Mouse (Mus musculus): ENCODE results near the gene Mob3b. TPM values are rescaled to one million over a fixed set of nuclear protein-coding genes. Genes with fewer than 3 reads are reported as not detected.

Mob3b gene
- polyA plus RNA-seq, 1 experiment, result 6.5 TPM

- H3K27ac ChIP-seq (ENCODE audit: insufficient read depth, low read length), result no peak overlapping the region
- H3K9ac ChIP-seq (ENCODE audit: low read depth, poor library complexity, severe bottlenecking), result no peak overlapping the region
- H3K4me3 ChIP-seq (ENCODE audit: low read depth, low read length), result no peak overlapping the region
- TF ChIP-seq EP300 (IDR thresholded peaks at IDR 0.05; ENCODE audit: insufficient read depth, low read depth, low read length), result no peak
- TF ChIP-seq CTCF (IDR thresholded peaks at IDR 0.05; ENCODE audit: low read depth, low read length), result no peak
- no peak for TF ChIP-seq POLR2A (IDR thresholded peaks at IDR 0.05; ENCODE audit: insufficient read depth, low read length)
- no peaks in the 10 kb centered on the region for H3K27me3 ChIP-seq (ENCODE audit: control insufficient read depth, insufficient read depth, low read length, poor library complexity, severe bottlenecking)
- H3K36me3 ChIP-seq (ENCODE audit: control insufficient read depth, insufficient read depth, low read length, poor library complexity, severe bottlenecking), result no peaks in the 10 kb centered on the region
- H3K9me3 ChIP-seq (replicated peaks; ENCODE audit: control insufficient read depth, insufficient read depth, low read length, poor library complexity, severe bottlenecking), result no peaks in the 10 kb centered on the region
- H3K4me1 ChIP-seq (ENCODE audit: control insufficient read depth, insufficient read depth, low read length), result peaks cover 8% of the 10 kb centered on the region
These were observed 23.9 kb downstream of the Mob3b start for GRCm38 (mm10) chr4:35133411-35133810.

GRCm38 (mm10) chr4:35131592-35131991 is 25.7 kb downstream of the Mob3b start:
- H3K4me3 ChIP-seq (ENCODE audit: low read depth, low read length), result no peak overlapping the region
- H3K9ac ChIP-seq (ENCODE audit: low read depth, poor library complexity, severe bottlenecking), result no peak overlapping the region
- no peaks in the 10 kb centered on the region for H3K9me3 ChIP-seq (replicated peaks; ENCODE audit: control insufficient read depth, insufficient read depth, low read length, poor library complexity, severe bottlenecking)
- H3K27ac ChIP-seq (ENCODE audit: insufficient read depth, low read length), result no peak overlapping the region
- H3K27me3 ChIP-seq (ENCODE audit: control insufficient read depth, insufficient read depth, low read length, poor library complexity, severe bottlenecking), result no peaks in the 10 kb centered on the region
- H3K36me3 ChIP-seq (ENCODE audit: control insufficient read depth, insufficient read depth, low read length, poor library complexity, severe bottlenecking), result no peaks in the 10 kb centered on the region
- no peak for TF ChIP-seq EP300 (IDR thresholded peaks at IDR 0.05; ENCODE audit: insufficient read depth, low read depth, low read length)
- no peak for TF ChIP-seq POLR2A (IDR thresholded peaks at IDR 0.05; ENCODE audit: insufficient read depth, low read length)
- TF ChIP-seq CTCF (IDR thresholded peaks at IDR 0.05; ENCODE audit: low read depth, low read length), result no peak
- H3K4me1 ChIP-seq (ENCODE audit: control insufficient read depth, insufficient read depth, low read length), result peaks cover 3% of the 10 kb centered on the region

DNA sequence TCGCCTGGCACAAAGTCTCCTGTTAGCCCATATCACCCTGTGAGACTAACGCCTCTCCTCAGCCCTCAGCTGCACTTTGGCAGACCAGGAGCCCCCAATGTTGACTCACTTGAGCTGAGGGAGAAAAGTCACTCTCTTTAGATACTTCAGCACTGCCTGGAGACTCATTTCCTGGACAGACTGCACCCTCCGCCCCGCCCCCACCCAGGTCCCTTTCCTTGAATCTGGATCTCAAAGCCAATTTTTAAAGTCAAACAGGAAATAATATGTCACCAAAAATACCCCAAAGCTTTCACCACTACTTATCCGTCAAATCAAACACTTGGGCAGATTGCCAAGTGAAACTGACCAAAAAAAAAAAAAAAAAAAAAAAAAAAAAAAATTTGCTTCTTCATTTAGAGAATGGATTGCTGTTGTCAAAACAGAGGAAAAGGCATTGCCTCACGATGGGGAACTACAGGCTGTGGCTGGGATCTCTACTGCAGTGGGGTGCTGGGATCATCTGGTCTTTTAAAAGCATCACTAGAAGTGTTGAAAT is 26.8 kb downstream of the Mob3b start:
- Histone ChIP-seq H3K36me3 (ENCODE audit: control insufficient read depth, insufficient read depth, low read length, poor library complexity, severe bottlenecking) (no peaks in the 10 kb centered on the region), H3K27ac (ENCODE audit: insufficient read depth, low read length) (no peak overlapping the region)

DNA sequence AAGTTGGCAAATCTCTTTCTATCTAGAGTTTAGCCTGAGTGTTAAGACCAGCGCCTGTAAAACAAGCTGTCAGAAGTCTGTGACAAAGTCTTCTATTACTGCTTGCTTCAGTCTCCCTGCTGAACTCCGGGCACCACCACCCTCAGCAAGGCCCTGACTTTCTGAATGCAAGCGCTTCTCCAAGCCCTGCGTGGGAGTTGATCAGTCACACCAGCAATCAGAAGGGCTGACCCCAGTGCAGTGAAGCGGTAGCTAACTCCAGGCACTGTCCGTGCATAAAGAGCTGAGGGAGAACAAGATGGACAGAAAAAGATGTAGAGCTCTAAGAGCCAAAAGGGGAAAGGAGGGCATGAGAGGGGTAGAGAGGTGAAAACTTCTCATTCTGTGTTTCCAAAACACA is 29.5 kb downstream of the Mob3b start:
- H3K36me3 ChIP-seq (ENCODE audit: control insufficient read depth, insufficient read depth, low read length, poor library complexity, severe bottlenecking), result no peaks in the 10 kb centered on the region
- peaks cover 1% of the 10 kb centered on the region for H3K4me1 ChIP-seq (ENCODE audit: control insufficient read depth, insufficient read depth, low read length)
- H3K4me3 ChIP-seq (ENCODE audit: low read depth, low read length), result no peak overlapping the region
- no peak overlapping the region for H3K27ac ChIP-seq (ENCODE audit: insufficient read depth, low read length)
- TF ChIP-seq POLR2A (IDR thresholded peaks at IDR 0.05; ENCODE audit: insufficient read depth, low read length), result no peak
- no peak for TF ChIP-seq CTCF (IDR thresholded peaks at IDR 0.05; ENCODE audit: low read depth, low read length)
- TF ChIP-seq EP300 (IDR thresholded peaks at IDR 0.05; ENCODE audit: insufficient read depth, low read depth, low read length), result no peak
- H3K27me3 ChIP-seq (ENCODE audit: control insufficient read depth, insufficient read depth, low read length, poor library complexity, severe bottlenecking), result no peaks in the 10 kb centered on the region
- no peaks in the 10 kb centered on the region for H3K9me3 ChIP-seq (replicated peaks; ENCODE audit: control insufficient read depth, insufficient read depth, low read length, poor library complexity, severe bottlenecking)
- no peak overlapping the region for H3K9ac ChIP-seq (ENCODE audit: low read depth, poor library complexity, severe bottlenecking)

More for the DNA sequence above, 26.8 kb downstream of the Mob3b start:
- TF ChIP-seq EP300 (IDR thresholded peaks at IDR 0.05; ENCODE audit: insufficient read depth, low read depth, low read length) (no peak), POLR2A (IDR thresholded peaks at IDR 0.05; ENCODE audit: insufficient read depth, low read length) (no peak), CTCF (IDR thresholded peaks at IDR 0.05; ENCODE audit: low read depth, low read length) (no peak)
- H3K4me1 ChIP-seq (ENCODE audit: control insufficient read depth, insufficient read depth, low read length), result peaks cover 1% of the 10 kb centered on the region
- H3K4me3 ChIP-seq (ENCODE audit: low read depth, low read length), result no peak overlapping the region
- no peak overlapping the region for H3K9ac ChIP-seq (ENCODE audit: low read depth, poor library complexity, severe bottlenecking)
- H3K9me3 ChIP-seq (replicated peaks; ENCODE audit: control insufficient read depth, insufficient read depth, low read length, poor library complexity, severe bottlenecking), result no peaks in the 10 kb centered on the region
- no peaks in the 10 kb centered on the region for H3K27me3 ChIP-seq (ENCODE audit: control insufficient read depth, insufficient read depth, low read length, poor library complexity, severe bottlenecking)

DNA sequence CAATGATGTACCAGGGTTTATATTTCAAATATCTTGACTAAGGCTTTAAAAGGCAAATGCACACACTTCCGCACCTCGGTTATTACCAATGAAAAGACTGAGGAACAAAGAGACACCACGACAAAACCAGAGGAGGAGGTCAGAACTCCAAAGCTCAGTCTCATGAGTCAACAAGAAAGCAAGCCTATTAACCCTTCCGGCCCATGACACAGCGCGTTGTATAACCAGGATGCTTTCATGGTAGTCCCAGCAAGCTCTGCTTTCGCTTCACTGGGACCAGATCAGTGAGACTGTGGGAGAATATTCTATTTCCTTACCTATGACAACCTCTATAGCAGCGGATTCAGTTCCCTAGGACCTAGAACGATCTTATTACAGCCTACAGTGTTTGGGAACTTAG is 30.5 kb downstream of the Mob3b start:
- TF ChIP-seq POLR2A (IDR thresholded peaks at IDR 0.05; ENCODE audit: insufficient read depth, low read length), result no peak
- no peak for TF ChIP-seq EP300 (IDR thresholded peaks at IDR 0.05; ENCODE audit: insufficient read depth, low read depth, low read length)
- TF ChIP-seq CTCF (IDR thresholded peaks at IDR 0.05; ENCODE audit: low read depth, low read length), result no peak
- no peaks in the 10 kb centered on the region for H3K9me3 ChIP-seq (replicated peaks; ENCODE audit: control insufficient read depth, insufficient read depth, low read length, poor library complexity, severe bottlenecking)
- no peak overlapping the region for H3K4me3 ChIP-seq (ENCODE audit: low read depth, low read length)
- no peaks in the 10 kb centered on the region for H3K36me3 ChIP-seq (ENCODE audit: control insufficient read depth, insufficient read depth, low read length, poor library complexity, severe bottlenecking)
- H3K27ac ChIP-seq (ENCODE audit: insufficient read depth, low read length), result no peak overlapping the region
- no peak overlapping the region for H3K9ac ChIP-seq (ENCODE audit: low read depth, poor library complexity, severe bottlenecking)
- H3K4me1 ChIP-seq (ENCODE audit: control insufficient read depth, insufficient read depth, low read length), result peaks cover 3% of the 10 kb centered on the region
- H3K27me3 ChIP-seq (ENCODE audit: control insufficient read depth, insufficient read depth, low read length, poor library complexity, severe bottlenecking), result no peaks in the 10 kb centered on the region

DNA sequence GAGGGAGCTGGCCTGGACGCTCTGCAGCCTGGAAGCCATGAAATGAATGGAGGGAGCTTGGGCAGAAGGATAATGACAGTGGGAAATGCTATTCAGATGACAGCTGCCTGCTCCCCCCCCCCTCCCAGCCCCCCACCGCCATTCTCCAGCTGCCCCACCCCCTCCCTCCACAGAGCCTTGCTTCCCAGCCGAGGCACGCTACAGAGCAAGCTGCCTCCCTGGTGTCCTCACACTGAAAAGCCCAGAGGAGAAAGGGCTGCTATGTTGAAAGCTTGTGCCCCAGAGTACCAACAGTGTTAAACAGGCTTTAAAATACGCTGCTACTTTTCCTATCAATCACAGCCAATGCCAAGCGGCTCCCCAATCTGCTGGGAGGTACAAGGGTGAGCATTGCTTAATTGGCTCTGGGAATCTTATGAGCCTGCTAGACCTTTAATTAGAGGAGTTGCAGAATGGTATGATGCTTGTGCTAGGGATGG is 31.9 kb downstream of the Mob3b start:
- Histone ChIP-seq H3K9ac (ENCODE audit: low read depth, poor library complexity, severe bottlenecking) (no peak overlapping the region), H3K27ac (ENCODE audit: insufficient read depth, low read length) (no peak overlapping the region), H3K4me3 (ENCODE audit: low read depth, low read length) (no peak overlapping the region), H3K9me3 (replicated peaks; ENCODE audit: control insufficient read depth, insufficient read depth, low read length, poor library complexity, severe bottlenecking) (no peaks in the 10 kb centered on the region), H3K36me3 (ENCODE audit: control insufficient read depth, insufficient read depth, low read length, poor library complexity, severe bottlenecking) (no peaks in the 10 kb centered on the region), H3K27me3 (ENCODE audit: control insufficient read depth, insufficient read depth, low read length, poor library complexity, severe bottlenecking) (no peaks in the 10 kb centered on the region), H3K4me1 (ENCODE audit: control insufficient read depth, insufficient read depth, low read length) (peaks cover 3% of the 10 kb centered on the region)
- TF ChIP-seq POLR2A (IDR thresholded peaks at IDR 0.05; ENCODE audit: insufficient read depth, low read length), result no peak
- TF ChIP-seq EP300 (IDR thresholded peaks at IDR 0.05; ENCODE audit: insufficient read depth, low read depth, low read length), result no peak
- TF ChIP-seq CTCF (IDR thresholded peaks at IDR 0.05; ENCODE audit: low read depth, low read length), result no peak

All from ES-Bruce4 (cell line).